Mouse (Mus musculus) cerebellum, adult 2 months (tissue): ENCODE measurements around the gene Myo1c. TPM values are rescaled to one million over a fixed set of nuclear protein-coding genes. Genes with fewer than 3 reads are reported as not detected.
A peak's percentile ranks its signal among the peaks of the same experiment; 100 is the strongest.
"Not testable (repeated sequence)": the region's sequence is repeated elsewhere in the genome, so short reads cannot be mapped to it uniquely, and the experiment has no call there.

Experiments used
- DNase-seq, 2 experiments: peaks; one replicate each; pipeline ENCODE4 v3.0.0; 2021
- H3K27ac ChIP-seq: fragments of 200-500 bp; 2 replicates; pipeline ENCODE4 v1.5.1; 2012; ENCODE audit warnings: low read length, control low read depth, inconsistent platforms; ENCODE audit not compliant: insufficient read depth
- H3K27me3 ChIP-seq: fragments of 200-500 bp; 2 replicates; pipeline ENCODE4 v1.6.1; 2012; ENCODE audit warnings: inconsistent platforms, mild to moderate bottlenecking, low read length, moderate library complexity; ENCODE audit not compliant: control insufficient read depth, insufficient read depth
- H3K4me1 ChIP-seq: fragments of 200-500 bp; 2 replicates; pipeline ENCODE4 v1.6.1; 2011; ENCODE audit warnings: low read length; ENCODE audit not compliant: control insufficient read depth, insufficient read depth
- H3K4me3 ChIP-seq: fragments of 200-500 bp; replicated peaks from 2 replicates; pipeline ENCODE3; 2011; ENCODE audit warnings: mild to moderate bottlenecking, low read depth, low read length, control low read depth; ENCODE audit not compliant: insufficient read depth
- CTCF ChIP-seq: fragments of 200-500 bp; IDR thresholded peaks from 2 replicates; pipeline ENCODE4 v1.5.1; 2011; ENCODE audit warnings: low read depth, mild to moderate bottlenecking, control low read depth, low read length, moderate library complexity, borderline replicate concordance; ENCODE audit not compliant: insufficient read depth
- POLR2A ChIP-seq: fragments of 200-500 bp; IDR thresholded peaks from 2 replicates; pipeline ENCODE4 v1.6.1; 2011; ENCODE audit warnings: low read length, control low read depth, borderline replicate concordance; ENCODE audit not compliant: insufficient read depth
- WGBS: fragments of 180-500 bp; shearing (Covaris S2); methylation state at CpG from one replicate; pipeline ENCODE4 v1.1.7; 2018; 5-methylcytosine and 5-hydroxymethylcytosine counted together
- polyA plus RNA-seq: library from polyadenylated mRNA; depleted of rRNA; stranded (reverse); fragments of >200 nt; gene quantifications from 2 replicates; pipeline ENCODE4 v1.2.3, GENCODE M21; 2012

Myo1c gene
- polyA plus RNA-seq, 1 experiment: 26.9 TPM

DNA sequence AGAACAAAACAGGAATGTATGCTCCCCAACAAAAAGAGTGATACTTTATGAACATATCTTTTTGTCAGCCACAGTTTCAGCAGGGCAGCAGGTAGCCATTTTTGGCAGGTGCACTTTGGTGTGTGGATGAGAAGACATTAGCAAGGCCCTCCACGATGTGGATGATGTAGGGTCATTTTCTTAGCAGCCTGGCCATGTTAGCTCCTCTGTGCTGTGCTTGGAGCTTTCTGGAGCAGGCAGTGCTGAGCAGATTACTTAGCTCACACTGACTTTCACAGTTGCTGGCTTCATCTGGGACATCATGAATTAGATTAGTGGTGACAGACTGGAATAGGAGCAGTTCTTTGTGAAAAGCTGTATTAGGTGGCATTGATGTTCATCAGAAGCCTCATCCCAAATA, 39.7 kb downstream of the Myo1c start:
- Histone ChIP-seq H3K27me3 (no peaks in the 10 kb centered on the region), H3K4me1 (peaks cover 8% of the 10 kb centered on the region), H3K4me3 (no peak overlapping the region), H3K27ac (no peak overlapping the region)
- WGBS: 50% methylated on average over 1 of the region's 1 CpGs
- no peak for TF ChIP-seq POLR2A
- no peak for TF ChIP-seq CTCF
- DNase-seq: no peak

DNA sequence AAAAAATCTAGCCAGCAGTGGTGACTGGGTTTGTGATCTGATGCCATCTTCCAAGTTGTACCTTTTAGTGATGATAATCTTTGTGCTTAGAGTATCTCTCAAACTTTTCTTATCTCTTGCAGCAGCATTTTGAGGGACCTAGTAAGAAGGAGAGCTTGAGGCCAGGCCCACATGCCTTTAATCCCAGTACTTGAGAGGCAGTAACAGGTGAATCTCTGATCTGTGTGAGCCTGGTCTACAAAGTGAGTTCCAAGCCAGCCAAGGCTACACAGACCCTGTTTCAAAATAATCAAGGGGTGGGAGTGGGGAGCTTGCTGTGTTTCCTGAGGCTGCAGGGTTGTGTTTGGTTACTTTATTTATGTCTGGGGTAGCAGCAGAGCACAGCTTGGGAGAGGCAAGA, 40.7 kb downstream of the Myo1c start:
- Histone ChIP-seq H3K4me1 (peaks cover 6% of the 10 kb centered on the region; the same call in 1 of the 2 replicates), H3K4me3 (no peak overlapping the region), H3K27ac (no peak overlapping the region), H3K27me3 (no peaks in the 10 kb centered on the region)
- TF ChIP-seq CTCF (no peak), POLR2A (no peak)
- no peak for DNase-seq

- 95% methylated on average over 5 of the region's 5 CpGs for WGBS
- H3K27me3 ChIP-seq: no peaks in the 10 kb centered on the region
- no peak overlapping the region for H3K27ac ChIP-seq
- DNase-seq: no peak
- TF ChIP-seq POLR2A (no peak), CTCF (no peak)
- H3K4me3 ChIP-seq: no peak overlapping the region
- H3K4me1 ChIP-seq: no peaks in the 10 kb centered on the region
Observed at GRCm38 (mm10) chr11:75693570-75693969, 43.3 kb downstream of the Myo1c start.

GRCm38 (mm10) chr11:75697464-75697863, 47.2 kb downstream of the Myo1c start:
- H3K27me3 ChIP-seq, DNase-seq, H3K27ac ChIP-seq, H3K4me3 ChIP-seq, H3K4me1 ChIP-seq: not testable (repeated sequence)
- WGBS: 91% methylated on average over 3 of the region's 3 CpGs

- Histone ChIP-seq H3K4me1 (peaks cover 4% of the 10 kb centered on the region; the same call in 1 of the 2 replicates), H3K27ac (no peak overlapping the region), H3K4me3 (no peak overlapping the region), H3K27me3 (no peaks in the 10 kb centered on the region)
- no peak for TF ChIP-seq CTCF
- no peak for TF ChIP-seq POLR2A
- 98% methylated on average over 5 of the region's 5 CpGs for WGBS
- no peak for DNase-seq
Observed at GRCm38 (mm10) chr11:75700557-75700956, 50.3 kb downstream of the Myo1c start.

DNA sequence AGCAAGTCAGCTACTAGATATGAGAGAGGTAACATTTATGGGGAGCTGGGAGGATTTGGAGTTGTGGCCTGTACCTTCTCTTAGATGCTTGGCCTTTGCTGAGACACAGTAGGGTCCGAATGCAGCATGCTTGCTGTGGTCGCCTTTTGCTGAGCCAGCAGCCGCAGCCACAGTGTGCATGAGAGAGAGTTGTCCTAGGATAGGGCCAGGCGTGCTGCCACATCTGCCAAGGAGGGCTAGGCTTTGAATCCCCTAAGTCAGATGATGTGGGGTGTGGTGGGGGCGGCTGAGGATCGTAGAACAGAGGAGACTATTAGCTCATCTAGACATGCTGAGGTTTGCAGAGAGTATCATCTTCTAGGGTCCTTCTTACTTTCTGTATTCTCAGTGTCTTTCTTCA, 52.5 kb downstream of the Myo1c start:
- Histone ChIP-seq H3K4me3 (no peak overlapping the region), H3K27me3 (no peaks in the 10 kb centered on the region), H3K27ac (no peak overlapping the region), H3K4me1 (peaks cover 4% of the 10 kb centered on the region; the same call in 1 of the 2 replicates)
- no peak for DNase-seq
- 91% methylated on average over 6 of the region's 6 CpGs for WGBS
- TF ChIP-seq POLR2A (no peak), CTCF (no peak)

DNA sequence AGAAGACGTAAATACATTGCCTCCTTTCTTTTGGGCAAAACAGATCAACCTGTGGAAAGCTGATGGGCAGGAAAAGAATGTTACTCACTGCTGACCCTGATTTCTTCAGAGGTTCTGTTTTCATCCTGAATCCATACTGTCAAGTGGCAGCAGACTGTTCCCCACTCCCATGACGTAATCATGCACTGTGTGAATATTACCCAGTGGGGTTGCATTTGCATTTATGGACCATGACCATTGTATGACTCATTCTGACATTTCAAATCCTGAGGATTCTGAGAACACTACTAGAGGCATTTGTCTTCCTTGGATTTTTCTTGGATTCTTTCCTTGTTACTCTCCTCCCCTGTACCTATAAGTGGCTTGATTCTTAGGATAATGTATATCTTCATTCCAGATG, 53.4 kb downstream of the Myo1c start:
- no peak for TF ChIP-seq CTCF
- no peak overlapping the region for H3K27ac ChIP-seq
- peaks cover 4% of the 10 kb centered on the region; the same call in 1 of the 2 replicates for H3K4me1 ChIP-seq
- peak in 1 of 2 experiments; percentile 29 for DNase-seq
- no peak overlapping the region for H3K4me3 ChIP-seq
- WGBS: 77% methylated on average over 2 of the region's 2 CpGs
- no peaks in the 10 kb centered on the region for H3K27me3 ChIP-seq

DNA sequence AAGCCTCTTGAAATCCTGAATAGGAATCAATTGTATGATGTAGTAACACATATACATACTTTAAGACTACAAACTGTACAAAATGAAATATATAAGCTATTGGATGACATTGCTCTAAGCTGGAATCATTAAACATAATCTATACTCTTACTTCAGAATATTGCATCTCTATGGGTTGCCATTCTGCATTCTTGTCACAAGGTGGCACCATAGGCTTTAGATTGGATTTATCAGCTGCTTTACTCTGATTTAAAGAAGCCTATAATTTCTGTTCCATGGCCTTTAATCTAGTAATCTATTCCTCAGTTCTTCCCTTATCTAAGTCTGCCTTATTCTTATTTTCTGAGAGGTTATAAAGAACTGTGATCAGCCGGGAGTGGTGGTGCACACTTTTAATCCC, 63.6 kb downstream of the Myo1c start:
- TF ChIP-seq CTCF (peak; percentile 26; the same call in 1 of the 2 replicates), POLR2A (no peak)
- H3K4me3 ChIP-seq: no peak overlapping the region
- no peak overlapping the region for H3K27ac ChIP-seq
- no peak for DNase-seq
- H3K27me3 ChIP-seq: no peaks in the 10 kb centered on the region
- 84% methylated on average over 1 of the region's 1 CpGs for WGBS
- H3K4me1 ChIP-seq: no peaks in the 10 kb centered on the region

GRCm38 (mm10) chr11:75715556-75715955, 65.3 kb downstream of the Myo1c start:
- peak; percentile 32 to 35 for DNase-seq
- Histone ChIP-seq H3K27ac (no peak overlapping the region), H3K27me3 (no peaks in the 10 kb centered on the region), H3K4me3 (no peak overlapping the region), H3K4me1 (no peaks in the 10 kb centered on the region)
- no peak for TF ChIP-seq POLR2A
- no peak for TF ChIP-seq CTCF
- WGBS: 13% methylated on average over 12 of the region's 12 CpGs
